Mouse (Mus musculus): ENCODE data around the gene Yif1a. TPM values are rescaled to one million over a fixed set of nuclear protein-coding genes. Genes with fewer than 3 reads are reported as not detected.

The Yif1a gene
- polyA plus RNA-seq, 1 experiment from 2014 or later, result 128 TPM

- WGBS, result 34% methylated on average over 3 of the region's 3 CpGs
- Histone ChIP-seq H3K9ac (ENCODE audit: low read length) (peak overlapping the region; percentile 49; the same call in 1 of the 2 replicates), H3K27ac (replicated peaks) (peak overlapping the region; percentile 65)
Measured at GRCm38 (mm10) chr19:5051515-5051914, 36.8 kb upstream of the Yif1a start.

GRCm38 (mm10) chr19:5052166-5052822 is 36.0 kb upstream of the Yif1a start:
- Histone ChIP-seq H3K27me3 (ENCODE audit: control insufficient read depth, insufficient read depth, low read length) (no peaks in the 10 kb centered on the region), H3K9ac (ENCODE audit: low read length) (no peak overlapping the region), H3K4me3 (ENCODE audit: low read depth, low read length) (no peak overlapping the region), H3K9me3 (ENCODE audit: control insufficient read depth, low read length) (no peaks in the 10 kb centered on the region), H3K27ac (replicated peaks) (no peak overlapping the region), H3K4me2 (replicated peaks; ENCODE audit: low read depth) (no peak overlapping the region), H3K4me1 (replicated peaks; ENCODE audit: control insufficient read depth, insufficient read depth) (no peaks in the 10 kb centered on the region; the same call in 1 of the 2 replicates), H3K36me3 (ENCODE audit: control insufficient read depth, insufficient read depth, low read length) (peaks cover 3% of the 10 kb centered on the region; the same call in 1 of the 2 replicates)
- TF ChIP-seq CTCF (IDR thresholded peaks at IDR 0.05; ENCODE audit: low read depth), result no peak
- no peak for TF ChIP-seq EP300 (optimal IDR thresholded peaks at IDR 0.05)
- DNase-seq (ENCODE audit: low spot score) (no peak), ATAC-seq (ENCODE audit: low FRiP score, low TSS enrichment) (no peak)
- WGBS, result 53% methylated on average over 25 of the region's 25 CpGs

More at GRCm38 (mm10) chr19:5051515-5051914, 36.8 kb upstream of the Yif1a start:
- Histone ChIP-seq H3K9me3 (ENCODE audit: control insufficient read depth, low read length) (no peaks in the 10 kb centered on the region), H3K4me3 (ENCODE audit: low read depth, low read length) (peak overlapping the region; percentile 35), H3K4me1 (replicated peaks; ENCODE audit: control insufficient read depth, insufficient read depth) (no peaks in the 10 kb centered on the region; the same call in 1 of the 2 replicates), H3K36me3 (ENCODE audit: control insufficient read depth, insufficient read depth, low read length) (peaks cover 6% of the 10 kb centered on the region; the same call in 1 of the 2 replicates), H3K4me2 (replicated peaks; ENCODE audit: low read depth) (peak overlapping the region; percentile 63), H3K27me3 (ENCODE audit: control insufficient read depth, insufficient read depth, low read length) (no peaks in the 10 kb centered on the region)
- no peak for TF ChIP-seq CTCF (IDR thresholded peaks at IDR 0.05; ENCODE audit: low read depth)
- TF ChIP-seq EP300 (optimal IDR thresholded peaks at IDR 0.05), result no peak
- no peak for ATAC-seq (ENCODE audit: low FRiP score, low TSS enrichment)
- no peak for DNase-seq (ENCODE audit: low spot score)

GRCm38 (mm10) chr19:5052853-5053252 is 35.5 kb upstream of the Yif1a start:
- DNase-seq (ENCODE audit: low spot score), result no peak
- ATAC-seq (ENCODE audit: low FRiP score, low TSS enrichment), result no peak
- Histone ChIP-seq H3K4me1 (replicated peaks; ENCODE audit: control insufficient read depth, insufficient read depth) (no peaks in the 10 kb centered on the region; the same call in 1 of the 2 replicates), H3K9me3 (ENCODE audit: control insufficient read depth, low read length) (no peaks in the 10 kb centered on the region), H3K27ac (replicated peaks) (no peak overlapping the region), H3K9ac (ENCODE audit: low read length) (no peak overlapping the region), H3K4me2 (replicated peaks; ENCODE audit: low read depth) (no peak overlapping the region), H3K27me3 (ENCODE audit: control insufficient read depth, insufficient read depth, low read length) (no peaks in the 10 kb centered on the region), H3K4me3 (ENCODE audit: low read depth, low read length) (no peak overlapping the region), H3K36me3 (ENCODE audit: control insufficient read depth, insufficient read depth, low read length) (no peaks in the 10 kb centered on the region; the same call in 1 of the 2 replicates)
- TF ChIP-seq CTCF (IDR thresholded peaks at IDR 0.05; ENCODE audit: low read depth), result no peak
- TF ChIP-seq EP300 (optimal IDR thresholded peaks at IDR 0.05), result no peak
- WGBS, result 71% methylated on average over 17 of the region's 17 CpGs

GRCm38 (mm10) chr19:5053909-5054308 is 34.4 kb upstream of the Yif1a start:
- no peak for TF ChIP-seq EP300 (optimal IDR thresholded peaks at IDR 0.05)
- TF ChIP-seq CTCF (IDR thresholded peaks at IDR 0.05; ENCODE audit: low read depth), result peak; percentile 86
- Histone ChIP-seq H3K27me3 (ENCODE audit: control insufficient read depth, insufficient read depth, low read length) (no peaks in the 10 kb centered on the region), H3K4me3 (ENCODE audit: low read depth, low read length) (no peak overlapping the region), H3K9me3 (ENCODE audit: control insufficient read depth, low read length) (no peaks in the 10 kb centered on the region), H3K4me1 (replicated peaks; ENCODE audit: control insufficient read depth, insufficient read depth) (peaks cover 2% of the 10 kb centered on the region), H3K36me3 (ENCODE audit: control insufficient read depth, insufficient read depth, low read length) (no peaks in the 10 kb centered on the region; the same call in 1 of the 2 replicates), H3K27ac (replicated peaks) (no peak overlapping the region), H3K4me2 (replicated peaks; ENCODE audit: low read depth) (no peak overlapping the region), H3K9ac (ENCODE audit: low read length) (no peak overlapping the region)
- 26% methylated on average over 9 of the region's 9 CpGs for WGBS
- DNase-seq (ENCODE audit: low spot score) (peak; percentile 80), ATAC-seq (ENCODE audit: low FRiP score, low TSS enrichment) (peak; percentile 16)

- Histone ChIP-seq H3K4me1 (replicated peaks; ENCODE audit: control insufficient read depth, insufficient read depth) (peaks cover 10% of the 10 kb centered on the region), H3K4me3 (ENCODE audit: low read depth, low read length) (no peak overlapping the region), H3K27ac (replicated peaks) (no peak overlapping the region), H3K27me3 (ENCODE audit: control insufficient read depth, insufficient read depth, low read length) (no peaks in the 10 kb centered on the region), H3K36me3 (ENCODE audit: control insufficient read depth, insufficient read depth, low read length) (no peaks in the 10 kb centered on the region), H3K9me3 (ENCODE audit: control insufficient read depth, low read length) (no peaks in the 10 kb centered on the region), H3K9ac (ENCODE audit: low read length) (no peak overlapping the region), H3K4me2 (replicated peaks; ENCODE audit: low read depth) (no peak overlapping the region)
- WGBS, result 12% methylated on average over 6 of the region's 6 CpGs
- peak; percentile 46 for DNase-seq (ENCODE audit: low spot score)
- ATAC-seq (ENCODE audit: low FRiP score, low TSS enrichment), result 0 out of 2 replicates have a peak, but pooled peaks have one; percentile 22
- no peak for TF ChIP-seq EP300 (optimal IDR thresholded peaks at IDR 0.05)
- peak; percentile 84 for TF ChIP-seq CTCF (IDR thresholded peaks at IDR 0.05; ENCODE audit: low read depth)
Measured at GRCm38 (mm10) chr19:5056251-5056650, 32.1 kb upstream of the Yif1a start.
